Mouse (Mus musculus): ENCODE measurements at regions not wholly inside any gene's neighbourhood (a gene's known extent, or its start where the extent isn't known, plus 50 kb on each side); places are given as distances from the start of the nearest gene placed in this dataset.

DNA sequence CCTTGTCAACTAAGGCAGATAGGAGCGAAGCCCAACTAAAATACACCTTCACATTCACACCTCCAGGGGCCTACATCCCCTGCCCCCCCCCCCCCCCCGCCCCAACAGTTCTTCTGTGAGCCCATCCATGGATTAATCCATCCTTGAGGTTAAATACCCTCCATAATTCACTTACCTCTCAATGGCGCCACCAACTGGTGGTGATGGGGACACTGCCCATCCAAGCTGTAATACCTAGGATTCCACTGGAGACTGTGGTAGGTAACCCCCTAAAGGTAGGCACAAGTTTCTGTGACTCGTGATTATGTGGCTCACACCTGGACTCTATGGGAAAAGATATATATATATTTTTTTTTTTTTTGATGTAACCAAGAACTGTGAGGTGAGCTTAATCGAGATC lies 216.4 kb upstream of the Sdk2 start:
- no peak for ATAC-seq
- 54% methylated on average over 5 of the region's 5 CpGs for WGBS

DNA sequence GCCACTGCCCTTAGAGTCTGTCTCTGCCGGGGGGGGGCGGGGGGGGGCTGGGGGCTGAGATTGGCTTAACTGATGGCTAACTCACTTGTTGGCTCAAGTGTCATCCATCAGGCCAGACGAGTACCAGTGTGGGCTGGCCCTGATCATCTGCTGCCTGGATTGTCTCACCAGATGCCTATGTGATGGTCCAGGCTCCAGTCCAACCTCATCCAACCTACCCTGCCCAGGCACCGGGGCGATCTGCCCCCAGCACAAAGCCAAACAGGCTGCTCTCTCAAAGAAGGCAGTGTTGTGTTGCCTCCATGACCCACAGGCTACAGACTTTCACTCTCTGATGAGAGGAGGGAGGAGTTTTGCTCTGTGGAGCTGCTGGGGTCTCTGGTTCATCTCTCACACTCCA lies 215.7 kb upstream of the Sdk2 start:
- H3K27me3 ChIP-seq (replicated peaks; ENCODE audit: control insufficient read depth, insufficient read depth, low read length): no peaks in the 10 kb centered on the region

More for the DNA sequence above, 216.4 kb upstream of the Sdk2 start:
- Histone ChIP-seq H3K4me1 (replicated peaks; ENCODE audit: control insufficient read depth, insufficient read depth, low read length) (no peaks in the 10 kb centered on the region), H3K4me2 (replicated peaks; ENCODE audit: low read depth) (no peak overlapping the region), H3K27me3 (replicated peaks; ENCODE audit: control insufficient read depth, insufficient read depth, low read length) (no peaks in the 10 kb centered on the region), H3K9me3 (ENCODE audit: control insufficient read depth) (no peaks in the 10 kb centered on the region), H3K9ac (ENCODE audit: low read depth, low read length) (no peak overlapping the region), H3K36me3 (ENCODE audit: control insufficient read depth, insufficient read depth) (no peaks in the 10 kb centered on the region), H3K4me3 (ENCODE audit: low read depth, low read length) (no peak overlapping the region), H3K27ac (ENCODE audit: low read depth, low read length) (no peak overlapping the region)
- peak; percentile 70 for TF ChIP-seq CTCF (IDR thresholded peaks at IDR 0.05; ENCODE audit: low read depth)

DNA sequence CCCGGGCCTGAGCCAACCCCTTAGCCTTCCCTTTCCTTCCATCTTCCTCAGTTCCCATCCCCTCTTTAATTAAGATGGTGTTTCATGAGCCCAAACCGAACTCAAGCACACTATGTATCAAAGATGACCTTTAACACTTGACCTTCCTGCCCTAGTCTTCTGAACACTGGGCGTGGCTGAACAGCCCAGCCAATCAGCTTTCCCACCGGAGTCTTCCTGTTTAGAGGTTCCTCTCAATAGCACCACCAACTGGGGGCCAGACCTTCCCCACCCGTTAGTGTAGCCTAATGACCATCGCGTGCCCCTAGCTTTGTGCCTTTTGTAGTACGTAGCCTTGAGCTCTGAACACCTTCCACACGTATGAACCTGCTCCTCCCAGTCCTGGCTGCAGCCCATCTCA lies 215.0 kb upstream of the Sdk2 start:
- Histone ChIP-seq H3K27me3 (replicated peaks; ENCODE audit: control insufficient read depth, insufficient read depth, low read length) (no peaks in the 10 kb centered on the region), H3K9me3 (ENCODE audit: control insufficient read depth) (no peaks in the 10 kb centered on the region), H3K27ac (ENCODE audit: low read depth, low read length) (no peak overlapping the region), H3K9ac (ENCODE audit: low read depth, low read length) (no peak overlapping the region), H3K4me2 (replicated peaks; ENCODE audit: low read depth) (no peak overlapping the region), H3K4me1 (replicated peaks; ENCODE audit: control insufficient read depth, insufficient read depth, low read length) (no peaks in the 10 kb centered on the region), H3K36me3 (ENCODE audit: control insufficient read depth, insufficient read depth) (no peaks in the 10 kb centered on the region), H3K4me3 (ENCODE audit: low read depth, low read length) (no peak overlapping the region)
- WGBS: 84% methylated on average over 9 of the region's 9 CpGs
- no peak for TF ChIP-seq CTCF (IDR thresholded peaks at IDR 0.05; ENCODE audit: low read depth)
- ATAC-seq: no peak

More for the DNA sequence above, 215.7 kb upstream of the Sdk2 start:
- H3K9me3 ChIP-seq (ENCODE audit: control insufficient read depth): no peaks in the 10 kb centered on the region
- WGBS: 65% methylated on average over 5 of the region's 5 CpGs
- no peak overlapping the region for H3K4me2 ChIP-seq (replicated peaks; ENCODE audit: low read depth)
- H3K27ac ChIP-seq (ENCODE audit: low read depth, low read length): no peak overlapping the region
- no peak for ATAC-seq
- no peak for TF ChIP-seq CTCF (IDR thresholded peaks at IDR 0.05; ENCODE audit: low read depth)
- H3K36me3 ChIP-seq (ENCODE audit: control insufficient read depth, insufficient read depth): no peaks in the 10 kb centered on the region
- H3K4me1 ChIP-seq (replicated peaks; ENCODE audit: control insufficient read depth, insufficient read depth, low read length): no peaks in the 10 kb centered on the region
- H3K4me3 ChIP-seq (ENCODE audit: low read depth, low read length): no peak overlapping the region
- H3K9ac ChIP-seq (ENCODE audit: low read depth, low read length): no peak overlapping the region

DNA sequence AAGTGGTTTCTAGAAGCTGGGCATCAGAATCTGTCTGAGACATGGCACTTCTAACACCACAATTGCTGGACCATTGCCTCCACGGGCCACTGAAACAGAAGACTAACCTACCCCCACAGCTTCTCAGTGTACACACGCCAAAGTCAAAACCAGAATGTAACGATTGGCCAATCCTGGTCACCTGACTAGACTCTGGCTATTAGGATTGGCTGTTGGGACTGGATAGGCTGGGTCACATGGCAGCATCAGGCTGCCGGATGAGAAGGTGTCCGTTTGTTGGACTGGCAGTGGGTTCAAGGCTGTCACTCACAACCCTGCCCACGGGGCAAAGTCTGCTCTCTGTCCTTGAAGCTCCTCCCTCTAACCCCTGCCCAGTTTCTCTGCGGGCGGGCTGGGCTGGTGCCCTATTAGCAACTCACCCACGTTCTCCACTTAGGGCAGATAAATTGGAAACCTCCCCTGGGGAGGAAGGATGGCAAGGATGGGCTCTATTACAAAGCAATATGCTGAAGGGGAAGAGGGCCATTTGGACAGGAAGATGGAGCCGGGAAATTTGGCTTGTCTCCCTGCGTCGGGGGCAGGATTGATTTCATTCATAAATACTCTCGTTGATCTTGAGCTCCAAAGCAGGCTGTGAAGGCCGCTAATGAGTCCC lies 214.3 kb upstream of the Sdk2 start:
- TF ChIP-seq CTCF (IDR thresholded peaks at IDR 0.05; ENCODE audit: low read depth): no peak
- Histone ChIP-seq H3K27me3 (replicated peaks; ENCODE audit: control insufficient read depth, insufficient read depth, low read length) (no peaks in the 10 kb centered on the region), H3K4me3 (ENCODE audit: low read depth, low read length) (no peak overlapping the region), H3K36me3 (ENCODE audit: control insufficient read depth, insufficient read depth) (no peaks in the 10 kb centered on the region), H3K27ac (ENCODE audit: low read depth, low read length) (no peak overlapping the region), H3K4me2 (replicated peaks; ENCODE audit: low read depth) (no peak overlapping the region), H3K9ac (ENCODE audit: low read depth, low read length) (no peak overlapping the region), H3K9me3 (ENCODE audit: control insufficient read depth) (no peaks in the 10 kb centered on the region), H3K4me1 (replicated peaks; ENCODE audit: control insufficient read depth, insufficient read depth, low read length) (no peaks in the 10 kb centered on the region)
- 85% methylated on average over 14 of the region's 14 CpGs for WGBS
- ATAC-seq: no peak

DNA sequence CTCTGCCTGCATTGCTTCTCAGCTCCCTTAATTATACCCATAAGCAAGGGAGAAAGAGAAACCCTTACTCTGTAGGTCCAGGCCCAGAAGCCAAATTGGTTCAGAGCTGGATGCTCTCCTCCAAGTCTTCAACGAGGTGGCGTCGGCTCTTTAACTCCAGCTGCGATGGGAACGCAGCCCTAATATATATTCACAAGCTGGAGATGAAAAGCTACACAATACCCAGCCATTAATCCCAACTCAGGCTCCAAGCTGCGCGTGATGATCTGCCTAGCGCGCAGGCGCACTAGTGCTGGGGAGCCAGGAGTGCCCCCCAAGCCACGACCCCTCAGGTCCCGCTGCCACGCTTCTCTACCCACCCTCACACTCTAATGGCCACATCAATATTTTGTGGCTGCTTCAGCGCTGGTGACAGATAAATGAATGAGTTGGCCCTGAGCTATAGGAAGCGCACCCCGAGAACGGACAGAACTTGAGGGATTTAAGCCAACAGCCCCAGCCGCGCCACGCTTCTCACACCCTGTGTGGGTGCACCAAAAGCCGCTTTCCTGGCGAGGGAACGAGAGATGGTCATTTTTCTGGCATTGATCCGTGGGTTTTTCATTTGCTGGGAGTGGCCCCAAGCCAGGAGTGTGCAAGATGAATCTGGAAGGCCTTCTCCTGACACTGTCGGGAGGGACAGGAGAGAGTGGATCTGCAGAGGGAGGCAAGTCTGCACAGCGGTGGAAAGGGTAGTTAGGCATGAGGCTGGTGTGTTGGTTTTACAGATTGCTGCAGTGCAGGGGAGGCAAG lies 210.9 kb upstream of the Sdk2 start:
- Histone ChIP-seq H3K36me3 (ENCODE audit: control insufficient read depth, insufficient read depth) (no peaks in the 10 kb centered on the region), H3K4me2 (replicated peaks; ENCODE audit: low read depth) (no peak overlapping the region), H3K9me3 (ENCODE audit: control insufficient read depth) (no peaks in the 10 kb centered on the region), H3K27me3 (replicated peaks; ENCODE audit: control insufficient read depth, insufficient read depth, low read length) (no peaks in the 10 kb centered on the region), H3K9ac (ENCODE audit: low read depth, low read length) (no peak overlapping the region), H3K4me3 (ENCODE audit: low read depth, low read length) (no peak overlapping the region), H3K27ac (ENCODE audit: low read depth, low read length) (no peak overlapping the region), H3K4me1 (replicated peaks; ENCODE audit: control insufficient read depth, insufficient read depth, low read length) (no peaks in the 10 kb centered on the region)
- TF ChIP-seq CTCF (IDR thresholded peaks at IDR 0.05; ENCODE audit: low read depth): no peak
- ATAC-seq: no peak
- 84% methylated on average over 26 of the region's 26 CpGs for WGBS

DNA sequence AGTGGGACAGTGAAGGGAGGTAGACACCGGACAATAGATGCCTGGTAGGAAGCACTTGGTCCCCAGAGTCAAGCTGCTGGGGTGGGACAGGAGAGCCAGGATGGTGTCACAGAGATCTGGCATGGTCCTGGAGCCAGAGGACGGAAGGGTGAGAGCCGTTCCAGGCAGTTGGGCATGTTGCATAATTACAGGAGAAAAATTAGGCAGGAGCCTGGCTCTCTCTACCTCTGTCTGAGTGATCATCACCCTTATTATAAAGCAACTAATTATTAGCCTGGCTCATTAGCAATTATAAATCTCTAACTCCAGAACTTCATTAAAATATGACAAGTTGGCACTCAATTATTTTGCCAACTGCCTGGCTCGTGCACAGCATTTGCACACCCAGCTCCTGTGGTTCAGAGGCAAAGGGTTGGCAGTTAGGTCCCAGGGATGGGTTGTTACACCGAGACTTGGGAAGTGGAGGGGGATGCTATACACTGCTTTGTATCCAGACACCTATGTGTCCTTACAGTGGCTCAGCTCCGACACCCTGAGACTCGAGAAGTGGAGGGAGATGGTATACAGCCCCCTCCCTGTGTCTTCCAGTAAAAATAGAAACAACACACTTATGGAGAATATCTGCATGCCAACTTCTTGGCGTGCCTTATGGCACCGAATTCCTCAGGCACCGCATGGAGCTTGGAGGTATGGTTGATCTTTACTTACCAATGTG lies 203.7 kb upstream of the Sdk2 start:
- WGBS: 87% methylated on average over 10 of the region's 10 CpGs
- H3K4me3 ChIP-seq (ENCODE audit: low read depth, low read length): no peak overlapping the region
- no peaks in the 10 kb centered on the region for H3K4me1 ChIP-seq (replicated peaks; ENCODE audit: control insufficient read depth, insufficient read depth, low read length)
- H3K36me3 ChIP-seq (ENCODE audit: control insufficient read depth, insufficient read depth): no peaks in the 10 kb centered on the region
- no peak for ATAC-seq
- no peaks in the 10 kb centered on the region for H3K27me3 ChIP-seq (replicated peaks; ENCODE audit: control insufficient read depth, insufficient read depth, low read length)
- no peaks in the 10 kb centered on the region for H3K9me3 ChIP-seq (ENCODE audit: control insufficient read depth)
- H3K27ac ChIP-seq (ENCODE audit: low read depth, low read length): no peak overlapping the region
- H3K4me2 ChIP-seq (replicated peaks; ENCODE audit: low read depth): no peak overlapping the region
- H3K9ac ChIP-seq (ENCODE audit: low read depth, low read length): no peak overlapping the region
- no peak for TF ChIP-seq CTCF (IDR thresholded peaks at IDR 0.05; ENCODE audit: low read depth)
